Mouse (Mus musculus): Measurements from ENCODE around the gene Heyl. TPM values are rescaled to one million over a fixed set of nuclear protein-coding genes. Genes with fewer than 3 reads are reported as not detected.

Heyl gene
- not detected for polyA plus RNA-seq (2021)

- in situ Hi-C loops (cut with MboI; ENCODE audit: low pct_unique_long_range_greater_than_20kb), result no loop called here
- DNase-seq (ENCODE audit: low read depth, low spot score) (no peak), ATAC-seq (peak; percentile 72)
- no peak for TF ChIP-seq CTCF (IDR thresholded peaks at IDR 0.05)
- ChIA-PET POLR2A (no interaction called here), CTCF (no interaction called here)
- H3K27me3 ChIP-seq, result peaks cover 32% of the 10 kb centered on the region
Measured at GRCm38 (mm10) chr4:123233492-123234084, at the start of gene Heyl. Heyl (plus strand) TSS chr4:123233556.

DNA sequence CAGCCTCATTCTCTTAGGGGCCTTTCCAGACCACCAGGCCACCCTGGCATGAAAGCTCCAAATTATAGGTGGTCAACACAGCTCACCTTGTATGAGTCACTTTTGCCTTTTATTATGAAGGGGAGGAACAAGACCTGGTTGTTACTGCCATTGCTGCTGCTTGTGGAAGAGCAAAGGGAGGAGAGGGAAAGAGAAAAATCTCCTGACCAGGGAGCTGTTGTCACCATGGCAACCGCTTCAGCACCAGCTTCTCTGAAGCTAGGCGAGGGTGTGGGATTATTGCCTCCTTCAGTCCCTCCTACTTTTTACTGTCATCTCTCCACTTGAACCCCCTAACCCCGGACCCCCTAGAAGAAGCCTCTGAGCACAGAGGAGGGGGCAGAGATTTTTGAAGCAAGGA is 48.5 kb upstream of the Heyl start:
- TF ChIP-seq CTCF (IDR thresholded peaks at IDR 0.05), result no peak
- ATAC-seq (no peak), DNase-seq (ENCODE audit: low read depth, low spot score) (no peak)
- POLR2A ChIA-PET, result interaction anchor here (0.5 kb wide), 1 partner anchor 15 kb away, joined by 4 read pairs; no protein-coding TSS in a partner anchor
- CTCF ChIA-PET, result interaction anchor here (1.1 to 1.2 kb wide), 2 partner anchors 32 to 44 kb away, joined by 3 read pairs; no protein-coding TSS in a partner anchor
- peaks cover 49% of the 10 kb centered on the region for H3K27me3 ChIP-seq
- in situ Hi-C loops (cut with MboI; ENCODE audit: low pct_unique_long_range_greater_than_20kb), result no loop called here

DNA sequence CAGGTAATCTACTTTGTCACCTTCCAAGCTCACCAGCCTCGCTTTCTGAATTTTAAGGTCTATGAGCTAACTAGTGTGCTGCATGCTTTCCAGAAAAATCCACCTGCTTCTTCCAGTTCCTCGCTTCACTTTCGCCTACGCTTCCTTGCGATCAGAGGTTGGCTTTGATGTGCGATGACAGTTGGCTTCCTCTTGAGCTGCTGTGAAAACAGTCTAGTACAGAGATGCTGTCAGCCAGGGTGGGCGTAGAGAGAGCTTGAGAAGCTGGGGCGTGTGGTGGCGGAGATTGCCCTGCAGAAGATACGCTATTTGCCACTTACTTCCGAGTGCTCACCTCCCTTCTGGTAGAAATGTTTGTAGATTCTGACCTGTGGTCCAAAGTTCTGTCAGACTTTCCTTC is 41.0 kb upstream of the Heyl start:
- ATAC-seq, result no peak
- in situ Hi-C loops (cut with MboI; ENCODE audit: low pct_unique_long_range_greater_than_20kb), result no loop called here
- ChIA-PET POLR2A (no interaction called here), CTCF (no interaction called here)
- H3K27me3 ChIP-seq, result peaks cover 18% of the 10 kb centered on the region
- DNase-seq (ENCODE audit: low read depth, low spot score), result no peak
- TF ChIP-seq CTCF (IDR thresholded peaks at IDR 0.05), result no peak

DNA sequence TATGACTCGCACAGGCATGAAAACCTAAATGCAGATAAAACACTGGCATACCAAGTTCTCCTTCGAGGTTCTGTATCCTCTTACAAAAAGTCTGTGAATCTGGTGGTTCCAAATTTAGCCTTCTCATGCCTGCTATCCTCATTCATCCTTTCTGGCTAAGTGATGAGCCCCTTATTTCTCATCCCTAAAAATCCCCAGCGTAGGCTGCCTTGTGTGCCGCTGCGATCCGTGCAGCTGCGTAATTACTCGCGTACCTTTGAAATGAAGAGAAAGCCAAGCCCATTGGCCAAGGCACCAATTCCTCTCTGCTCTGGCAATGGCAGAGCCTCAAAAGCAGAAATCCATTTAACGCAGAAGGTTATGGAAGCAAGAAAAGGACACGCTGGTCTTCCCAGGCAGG is 39.6 kb upstream of the Heyl start:
- peaks cover 22% of the 10 kb centered on the region for H3K27me3 ChIP-seq
- no peak for ATAC-seq

DNA sequence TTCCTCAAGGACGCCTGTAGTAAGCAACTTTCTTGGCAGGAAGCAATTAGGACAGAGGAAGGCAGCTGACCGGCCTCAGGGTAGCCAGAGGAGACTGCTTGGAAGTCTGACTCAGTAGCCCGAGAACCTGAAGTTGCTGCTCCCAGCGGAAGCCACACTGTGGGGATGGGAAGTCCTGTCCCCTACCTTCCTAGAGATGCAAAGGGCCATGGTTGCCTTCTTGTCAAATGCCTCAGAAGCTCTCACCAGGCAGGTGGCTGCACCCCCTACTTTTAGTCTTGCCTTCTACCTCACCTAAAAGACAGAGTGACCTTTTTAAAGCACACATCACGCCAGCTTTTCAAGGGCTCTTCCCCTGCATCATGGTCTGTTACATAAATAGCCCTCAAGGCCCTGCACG is 36.7 kb upstream of the Heyl start:
- in situ Hi-C loops (cut with MboI; ENCODE audit: low pct_unique_long_range_greater_than_20kb), result loop anchor here (5.0 kb wide), 1 partner anchor 39 kb away; no protein-coding TSS in a partner anchor
- H3K27me3 ChIP-seq, result peaks cover 20% of the 10 kb centered on the region
- no peak for TF ChIP-seq CTCF (IDR thresholded peaks at IDR 0.05)
- ATAC-seq (no peak), DNase-seq (ENCODE audit: low read depth, low spot score) (no peak)
- CTCF ChIA-PET, result no interaction called here
- POLR2A ChIA-PET, result no interaction called here

More for the DNA sequence above, 39.6 kb upstream of the Heyl start:
- in situ Hi-C loops (cut with MboI; ENCODE audit: low pct_unique_long_range_greater_than_20kb), result no loop called here
- POLR2A ChIA-PET, result no interaction called here
- CTCF ChIA-PET, result no interaction called here
- DNase-seq (ENCODE audit: low read depth, low spot score), result no peak
- TF ChIP-seq CTCF (IDR thresholded peaks at IDR 0.05), result no peak

DNA sequence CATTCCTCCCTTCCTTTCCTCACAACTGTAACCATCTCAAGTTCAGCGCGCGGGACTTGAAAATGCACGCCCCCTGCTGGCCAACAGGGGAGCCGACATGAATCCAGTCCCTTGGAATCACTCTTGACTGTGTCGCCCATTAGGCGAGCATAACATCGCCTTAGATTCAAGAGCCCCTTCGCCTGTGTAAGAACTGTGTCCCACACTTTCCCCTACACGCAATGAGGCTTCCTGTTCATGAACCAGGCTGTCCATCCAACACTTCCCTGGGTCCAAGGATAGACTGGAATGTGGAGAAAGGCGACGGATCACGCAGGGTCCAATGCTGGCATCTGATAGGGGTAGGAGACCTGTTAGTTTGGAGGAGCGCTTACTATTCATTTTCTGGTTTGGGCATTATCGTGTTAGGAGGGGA is 32.6 kb upstream of the Heyl start:
- ChIA-PET POLR2A (no interaction called here), CTCF (interaction anchor here (1.3 kb wide), 1 partner anchor 53 kb away, joined by 4 read pairs; no protein-coding TSS in a partner anchor)
- H3K27me3 ChIP-seq, result peaks cover 34% of the 10 kb centered on the region
- in situ Hi-C loops (cut with MboI; ENCODE audit: low pct_unique_long_range_greater_than_20kb), result no loop called here
- ATAC-seq (no peak), DNase-seq (ENCODE audit: low read depth, low spot score) (no peak)
- peak; percentile 83 for TF ChIP-seq CTCF (IDR thresholded peaks at IDR 0.05)

DNA sequence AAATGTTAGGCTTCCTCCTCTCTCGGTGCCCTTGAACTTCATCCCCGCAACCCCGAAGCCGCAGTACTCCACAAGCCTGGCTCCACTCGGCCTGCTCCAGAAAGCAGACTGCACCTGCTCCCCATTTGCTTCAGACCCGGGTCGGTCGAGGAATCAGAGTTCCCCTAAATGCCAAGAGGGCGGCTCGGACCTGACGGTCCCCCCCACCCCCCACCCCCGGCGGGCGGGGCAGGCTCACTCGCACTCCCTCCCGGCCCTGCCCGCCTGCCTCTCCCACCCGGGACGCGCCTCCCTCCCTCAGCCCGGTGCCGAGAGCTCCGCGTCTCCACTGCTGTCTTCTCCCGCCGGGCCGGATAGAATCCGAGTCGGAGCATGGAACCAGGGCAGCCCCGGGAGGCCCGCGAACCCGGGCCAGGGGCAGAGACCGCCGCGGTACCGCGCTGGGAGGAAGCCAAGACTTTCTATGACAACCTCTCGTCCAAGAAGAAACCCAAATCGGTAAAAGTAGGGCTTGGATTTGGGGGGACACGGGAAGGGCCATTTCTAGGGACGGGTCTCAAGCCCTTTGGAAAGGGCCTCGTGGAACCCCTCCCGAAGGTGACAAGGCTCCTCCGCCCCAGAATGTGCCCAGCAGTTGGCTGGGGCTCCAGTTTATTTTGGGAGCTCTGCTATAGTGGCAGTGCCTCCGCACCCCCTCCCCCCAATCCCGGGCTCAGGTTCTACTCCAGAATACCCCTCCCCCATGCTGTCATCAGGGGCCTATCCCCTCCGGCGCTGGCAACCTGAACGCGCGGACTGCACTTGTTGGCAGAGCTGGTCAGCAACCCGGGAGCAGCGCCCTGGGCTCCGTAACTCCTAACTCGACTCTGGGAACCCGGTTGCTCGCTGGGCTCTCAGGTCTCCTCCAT is 31.9 kb upstream of the Heyl start, which contains the start of gene Nt5c1a:
TSS of gene Nt5c1a (plus strand) at position 319 of the 908 bp plus-strand sequence.
- DNase-seq (ENCODE audit: low read depth, low spot score) (no peak), ATAC-seq (no peak)
- POLR2A ChIA-PET, result no interaction called here
- no peak for TF ChIP-seq CTCF (IDR thresholded peaks at IDR 0.05)
- CTCF ChIA-PET, result no interaction called here
- H3K27me3 ChIP-seq, result peaks cover 34% of the 10 kb centered on the region
- in situ Hi-C loops (cut with MboI; ENCODE audit: low pct_unique_long_range_greater_than_20kb), result no loop called here

DNA sequence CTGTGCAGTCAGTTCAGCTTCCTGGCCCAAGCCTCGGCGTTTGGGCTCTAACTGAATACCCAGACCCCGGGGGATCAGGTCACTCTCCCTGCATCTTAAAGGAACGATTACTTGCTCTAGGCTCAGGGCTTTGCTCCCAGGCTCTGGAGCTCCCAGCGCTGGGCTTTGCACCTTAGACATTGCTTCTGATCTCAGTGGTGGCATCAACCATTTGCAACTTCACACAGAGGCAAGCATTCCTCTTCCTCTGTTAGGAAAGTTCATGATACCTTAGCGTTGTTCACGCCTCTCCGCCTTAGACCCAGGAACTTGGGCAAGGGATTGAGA is 31.3 kb upstream of the Heyl start:
- H3K27me3 ChIP-seq, result peaks cover 34% of the 10 kb centered on the region
- no peak for TF ChIP-seq CTCF (IDR thresholded peaks at IDR 0.05)
- DNase-seq (ENCODE audit: low read depth, low spot score) (no peak), ATAC-seq (no peak)
- POLR2A ChIA-PET, result no interaction called here
- CTCF ChIA-PET, result interaction anchor here (1.4 kb wide), 1 partner anchor 21 kb away, joined by 3 read pairs; no protein-coding TSS in a partner anchor
- in situ Hi-C loops (cut with MboI; ENCODE audit: low pct_unique_long_range_greater_than_20kb), result no loop called here

GRCm38 (mm10) chr4:123207337-123207736 is 26.0 kb upstream of the Heyl start:
- H3K27me3 ChIP-seq, result peaks cover 16% of the 10 kb centered on the region
- POLR2A ChIA-PET, result no interaction called here
- DNase-seq (ENCODE audit: low read depth, low spot score), result no peak
- ATAC-seq, result no peak
- TF ChIP-seq CTCF (IDR thresholded peaks at IDR 0.05), result no peak
- in situ Hi-C loops (cut with MboI; ENCODE audit: low pct_unique_long_range_greater_than_20kb), result no loop called here
- CTCF ChIA-PET, result no interaction called here

DNA sequence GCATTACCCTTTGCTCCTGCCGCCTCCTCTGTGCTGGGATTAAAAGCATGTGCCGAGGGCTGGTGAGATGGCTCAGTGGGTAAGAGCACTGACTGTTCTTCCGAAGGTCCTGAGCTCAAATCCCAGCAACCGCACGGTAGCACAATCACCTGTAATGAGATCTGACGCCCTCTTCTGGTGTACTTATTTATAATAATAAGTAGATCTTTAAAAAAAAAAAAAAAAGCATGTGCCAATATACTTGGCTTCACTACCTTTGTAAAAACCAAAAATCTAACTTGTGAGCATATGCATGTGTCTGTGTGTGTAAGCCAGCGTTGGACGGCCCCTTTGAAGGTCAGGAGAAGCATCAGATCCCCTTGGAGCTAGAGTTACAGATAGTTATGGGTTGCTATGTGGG is 22.4 kb upstream of the Heyl start:
- no peak for TF ChIP-seq CTCF (IDR thresholded peaks at IDR 0.05)
- peaks cover 10% of the 10 kb centered on the region for H3K27me3 ChIP-seq
- no peak for DNase-seq (ENCODE audit: low read depth, low spot score)
- in situ Hi-C loops (cut with MboI; ENCODE audit: low pct_unique_long_range_greater_than_20kb), result no loop called here
- POLR2A ChIA-PET, result no interaction called here
- ATAC-seq, result no peak
- CTCF ChIA-PET, result no interaction called here

DNA sequence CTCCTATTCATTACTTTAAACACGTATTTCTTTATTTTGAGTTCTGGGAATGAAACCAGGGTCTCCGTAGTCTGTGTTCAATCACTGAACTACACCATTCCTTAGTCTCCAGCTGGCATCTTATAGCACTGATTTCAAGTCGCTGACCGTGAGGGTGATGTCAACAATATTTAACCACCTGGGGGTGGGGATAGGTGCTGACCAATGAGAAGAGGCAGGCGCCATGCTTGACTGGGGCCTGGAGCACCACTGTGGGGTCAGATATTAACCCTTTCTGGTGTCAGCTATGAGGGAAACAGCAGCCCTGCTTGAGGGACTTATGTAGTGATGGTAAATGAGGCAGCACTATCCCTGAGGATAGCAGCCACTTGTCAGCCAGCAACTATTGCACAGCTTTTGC is 21.9 kb upstream of the Heyl start:
- DNase-seq (ENCODE audit: low read depth, low spot score) (no peak), ATAC-seq (no peak)
- in situ Hi-C loops (cut with MboI; ENCODE audit: low pct_unique_long_range_greater_than_20kb), result no loop called here
- CTCF ChIA-PET, result no interaction called here
- TF ChIP-seq CTCF (IDR thresholded peaks at IDR 0.05), result no peak
- H3K27me3 ChIP-seq, result peaks cover 11% of the 10 kb centered on the region
- POLR2A ChIA-PET, result no interaction called here

Measured in Patski (cell line).